In the genomic region with DNA sequence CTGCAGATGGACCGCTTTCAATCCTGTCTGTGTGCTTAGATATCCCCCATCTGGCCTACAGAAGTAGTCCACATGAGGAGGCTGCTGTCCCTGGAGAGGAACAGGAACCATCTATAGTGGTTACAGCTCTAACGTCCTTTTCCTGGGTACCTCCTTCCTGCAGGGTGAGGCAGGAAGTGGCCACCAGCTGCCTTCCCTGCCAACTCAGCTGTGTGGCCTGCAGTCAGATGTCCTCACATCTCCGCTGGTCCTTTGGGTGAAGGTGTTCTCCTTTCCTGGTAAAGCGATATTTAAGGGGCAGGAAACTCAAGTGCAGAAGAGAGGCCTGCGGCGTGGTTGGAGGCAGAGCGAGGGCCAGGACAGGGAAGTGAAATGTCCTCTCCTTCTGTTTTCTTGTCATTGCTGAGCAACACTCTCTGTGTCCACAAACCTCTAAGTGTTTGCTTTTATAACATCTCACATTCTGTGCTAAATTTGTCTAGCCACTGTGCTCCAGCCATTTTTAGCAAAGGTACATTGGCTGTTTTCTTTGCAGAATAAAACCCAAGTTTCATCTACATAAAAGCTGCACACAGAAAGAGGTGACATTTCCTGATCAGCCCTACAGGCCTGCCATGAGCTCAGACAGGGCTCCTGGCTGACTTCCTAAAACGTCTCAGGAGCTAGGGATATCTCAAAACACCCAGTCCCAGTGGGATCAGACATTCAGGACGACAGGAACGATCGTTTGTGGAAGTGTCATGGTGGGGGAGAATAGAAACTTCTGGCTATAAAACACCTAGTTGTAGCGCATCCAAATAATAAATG, we compare ENCODE assay signal across 9 mouse cellular contexts.
DNase-seq lines count a peak whose midpoint lies in the region; ATAC-seq and TF ChIP-seq lines count a peak whose summit lies in the region.
"Had no signal": no experiment of that assay in that cellular context is flagged by ENCODE, and none has a peak within 500 bp of the region (broad histone marks: within the 10 kb centered on the region; RNA-seq: fewer than 3 reads in every experiment).

No protein-coding gene starts in this region.

- no peak overlapping the region for H3K4me3 ChIP-seq in kidney, embryonic 14.5 days (ENCODE audit: low read length)
- H3K4me3 ChIP-seq in lung, embryonic 14.5 days (ENCODE audit: low read depth, low read length), result no peak overlapping the region
- H3K4me3 ChIP-seq: midbrain, embryonic 12.5 days had no signal

- no peaks in the 10 kb centered on the region for H3K9me3 ChIP-seq in kidney, embryonic 14.5 days (ENCODE audit: control insufficient read depth, low read length)
- H3K9me3 ChIP-seq in lung, embryonic 14.5 days (ENCODE audit: low read depth, low read length), result no peaks in the 10 kb centered on the region
- H3K9me3 ChIP-seq: midbrain, embryonic 12.5 days had no signal

- no peaks in the 10 kb centered on the region for H3K27me3 ChIP-seq in kidney, embryonic 14.5 days (ENCODE audit: control insufficient read depth, insufficient read depth, low read length)
- no peaks in the 10 kb centered on the region for H3K27me3 ChIP-seq in lung, embryonic 14.5 days (ENCODE audit: insufficient read depth, low read length)
- H3K27me3 ChIP-seq: midbrain, embryonic 12.5 days had no signal

- no peak for ATAC-seq in kidney, embryonic 14.5 days (ENCODE audit: low FRiP score, low TSS enrichment)
- peak; percentile 36 for ATAC-seq in lung, embryonic 14.5 days (ENCODE audit: insufficient read depth)

- H3K9ac ChIP-seq in kidney, embryonic 14.5 days (ENCODE audit: low read depth, low read length), result no peak overlapping the region
- no peak overlapping the region for H3K9ac ChIP-seq in lung, embryonic 14.5 days
- H3K9ac ChIP-seq: midbrain, embryonic 12.5 days had no signal

- 64% methylated on average over 12 of the region's 12 CpGs for WGBS in kidney, embryonic 14.5 days
- WGBS in lung, embryonic 14.5 days, result 54% methylated on average over 12 of the region's 12 CpGs

- peak; percentile 7 to 28 for DNase-seq in layer of hippocampus, adult 18-20 months (ENCODE audit: low spot score in 2 of 2)
- DNase-seq in layer of hippocampus, adult 9-10 months (ENCODE audit: low spot score), result no peak
- peak; percentile 20 to 47 for DNase-seq in frontal cortex, postnatal 14 days (ENCODE audit: low spot score in 2 of 2)
- peak; percentile 58 for DNase-seq in lung, embryonic 14.5 days
- peak; percentile 36 to 53 for DNase-seq in spleen, postnatal 10 days (ENCODE audit: low spot score in 2 of 2)
- no peak for DNase-seq in ovary, postnatal 10 days (ENCODE audit: low spot score)
- DNase-seq in urinary bladder, postnatal 10 days (ENCODE audit: low spot score), result no peak

- no peak overlapping the region for H3K4me2 ChIP-seq in kidney, embryonic 14.5 days (replicated peaks; ENCODE audit: low read depth, low read length)
- no peak overlapping the region for H3K4me2 ChIP-seq in lung, embryonic 14.5 days
- H3K4me2 ChIP-seq: midbrain, embryonic 12.5 days had no signal

- H3K36me3 ChIP-seq in kidney, embryonic 14.5 days (ENCODE audit: control insufficient read depth, insufficient read depth, low read length), result no peaks in the 10 kb centered on the region
- H3K36me3 ChIP-seq in lung, embryonic 14.5 days (ENCODE audit: insufficient read depth), result no peaks in the 10 kb centered on the region
- H3K36me3 ChIP-seq: midbrain, embryonic 12.5 days had no signal

- H3K4me1 ChIP-seq in kidney, embryonic 14.5 days (ENCODE audit: control insufficient read depth, insufficient read depth, low read length), result no peaks in the 10 kb centered on the region; the same call in 1 of the 2 replicates
- H3K4me1 ChIP-seq in lung, embryonic 14.5 days (ENCODE audit: insufficient read depth), result peaks cover 6% of the 10 kb centered on the region; the same call in 1 of the 2 replicates

- peak overlapping the region; percentile 30; the same call in 1 of the 2 replicates for H3K27ac ChIP-seq in kidney, embryonic 14.5 days (ENCODE audit: low read depth, low read length)
- H3K27ac ChIP-seq in lung, embryonic 14.5 days (ENCODE audit: low read depth), result peak overlapping the region; percentile 71
- H3K27ac ChIP-seq: midbrain, embryonic 12.5 days had no signal

- peak; percentile 33 for TF ChIP-seq CTCF in lung, embryonic 14.5 days (IDR thresholded peaks at IDR 0.05; ENCODE audit: low read depth)

Comparison
In these comparisons a context has a peak if more than half of its experiments do, and no peak if none do; other contexts are left out.
1. DNase-seq: peak in layer of hippocampus, adult 18-20 months (2 of 2), frontal cortex, postnatal 14 days (2 of 2), lung, embryonic 14.5 days (single experiment) and spleen, postnatal 10 days (2 of 2); none in layer of hippocampus, adult 9-10 months (single experiment), ovary, postnatal 10 days (single experiment) and urinary bladder, postnatal 10 days (single experiment).